Mouse (Mus musculus) ES-Bruce4 (cell line): ENCODE results near the gene Sfxn5. TPM values are rescaled to one million over a fixed set of nuclear protein-coding genes. Genes with fewer than 3 reads are reported as not detected.
A peak's percentile ranks its signal among the peaks of the same experiment; 100 is the strongest.

Experiments
- H3K27ac ChIP-seq: 2 replicates; pipeline ENCODE4 v1.5.1; 2012; ENCODE audit warnings: low read length, inconsistent platforms; ENCODE audit not compliant: insufficient read depth
- H3K27me3 ChIP-seq: 2 replicates; pipeline ENCODE4 v1.6.1; 2012; ENCODE audit warnings: mild to moderate bottlenecking, low read length, inconsistent platforms; ENCODE audit not compliant: control insufficient read depth, poor library complexity, insufficient read depth, severe bottlenecking
- H3K36me3 ChIP-seq: 2 replicates; pipeline ENCODE4 v1.6.1; 2012; ENCODE audit warnings: inconsistent platforms, mild to moderate bottlenecking, low read length, moderate library complexity; ENCODE audit not compliant: control insufficient read depth, poor library complexity, insufficient read depth, severe bottlenecking
- H3K4me1 ChIP-seq: one replicate; pipeline ENCODE4 v1.8.1; 2011; ENCODE audit warnings: low read length; ENCODE audit not compliant: control insufficient read depth, insufficient read depth
- H3K4me3 ChIP-seq: 2 replicates; pipeline ENCODE4 v1.5.1; 2011; ENCODE audit warnings: low read depth, mild to moderate bottlenecking, low read length
- H3K9ac ChIP-seq: 2 replicates; pipeline ENCODE4 v1.6.1; 2012; ENCODE audit warnings: low read depth, mild to moderate bottlenecking, inconsistent platforms; ENCODE audit not compliant: poor library complexity, severe bottlenecking
- H3K9me3 ChIP-seq: replicated peaks from 2 replicates; pipeline ENCODE4 v1.6.1; 2012; ENCODE audit warnings: mild to moderate bottlenecking, low read length, inconsistent platforms; ENCODE audit not compliant: control insufficient read depth, poor library complexity, insufficient read depth, severe bottlenecking
- CTCF ChIP-seq: IDR thresholded peaks from one replicate; pipeline ENCODE4 v1.8.1; 2011; ENCODE audit warnings: low read depth, low read length
- EP300 ChIP-seq: IDR thresholded peaks from 2 replicates; pipeline ENCODE4 v1.6.1; 2011; ENCODE audit warnings: low read depth, low read length; ENCODE audit not compliant: insufficient read depth
- POLR2A ChIP-seq: IDR thresholded peaks from one replicate; pipeline ENCODE4 v1.8.1; 2011; ENCODE audit warnings: low read length; ENCODE audit not compliant: insufficient read depth
- polyA plus RNA-seq: library from polyadenylated mRNA; stranded (reverse); fragments of >200 nt; gene quantifications from 2 replicates; pipeline ENCODE4 v1.2.4, GENCODE M21; 2011; ENCODE audit warnings: low read depth; ENCODE audit not compliant: missing spikeins, insufficient read depth, insufficient read length

Sfxn5 gene
- polyA plus RNA-seq, 1 experiment, result 6.0 TPM

DNA sequence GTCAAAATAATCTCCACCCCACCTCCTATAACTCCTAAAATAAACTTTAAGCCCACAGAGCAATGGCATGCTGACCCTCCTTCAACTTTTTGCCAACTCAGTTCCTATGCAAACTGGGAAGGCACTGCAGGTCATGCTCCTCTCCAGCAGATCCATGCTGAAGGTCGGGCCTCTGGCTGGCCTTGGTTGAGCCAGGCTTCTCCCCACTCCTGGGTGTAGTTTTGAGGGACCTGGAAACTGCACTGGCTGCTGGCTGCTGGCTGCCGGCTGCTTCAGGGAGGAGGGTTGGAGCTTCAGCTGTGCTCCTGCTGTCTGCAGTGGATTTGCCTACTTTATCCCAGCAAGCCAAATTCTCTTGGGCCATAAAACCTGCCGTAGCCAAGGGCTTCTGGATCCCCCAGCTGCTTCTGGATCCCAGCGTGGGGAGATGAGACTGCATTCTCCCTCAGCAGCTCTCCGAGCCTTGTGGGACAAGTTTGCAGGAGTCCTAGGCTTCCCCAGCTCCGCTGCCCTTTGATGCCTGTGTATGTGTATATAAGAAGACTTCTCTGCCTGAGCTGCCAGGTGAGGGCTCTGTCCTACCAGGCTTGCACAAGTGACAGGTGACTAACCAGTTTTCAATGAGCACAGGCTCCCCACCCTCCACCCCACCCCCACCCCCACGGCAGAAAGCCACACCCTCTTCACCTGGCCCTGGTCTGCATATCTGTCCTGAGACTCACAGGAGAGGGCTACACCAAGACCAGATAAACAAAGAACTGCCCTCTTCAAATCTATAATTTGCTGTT is 100.2 kb downstream of the Sfxn5 start:
- Histone ChIP-seq H3K27ac (no peak overlapping the region), H3K9ac (no peak overlapping the region), H3K4me1 (peaks cover 23% of the 10 kb centered on the region), H3K27me3 (no peaks in the 10 kb centered on the region), H3K36me3 (no peaks in the 10 kb centered on the region), H3K4me3 (no peak overlapping the region), H3K9me3 (no peaks in the 10 kb centered on the region)
- TF ChIP-seq EP300 (no peak), CTCF (no peak), POLR2A (no peak)

DNA sequence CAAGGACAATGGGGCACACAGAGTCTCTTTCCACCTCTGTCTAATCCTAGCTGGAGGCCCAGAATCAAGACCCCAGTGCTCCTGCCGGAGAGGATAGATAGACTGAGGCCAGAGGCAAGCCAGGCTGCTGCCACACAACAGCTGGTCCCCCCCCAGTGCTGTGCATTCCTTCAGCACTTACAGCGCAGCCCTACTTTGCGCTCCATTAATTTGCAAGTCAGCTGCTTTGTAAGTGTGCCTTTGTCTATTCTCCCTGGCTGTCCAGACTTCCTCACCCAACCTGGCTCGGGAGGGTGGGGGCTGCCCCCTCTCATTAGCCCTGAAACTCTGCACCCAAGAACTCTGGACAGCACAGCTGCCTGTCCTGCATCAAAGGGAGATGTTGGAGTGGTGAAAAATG is 101.2 kb downstream of the Sfxn5 start:
- Histone ChIP-seq H3K27me3 (no peaks in the 10 kb centered on the region), H3K36me3 (no peaks in the 10 kb centered on the region), H3K4me3 (no peak overlapping the region), H3K9ac (no peak overlapping the region), H3K27ac (0 out of 2 replicates have a peak overlapping the region, but pooled peaks have one; percentile 8), H3K9me3 (no peaks in the 10 kb centered on the region), H3K4me1 (peaks cover 22% of the 10 kb centered on the region)
- no peak for TF ChIP-seq POLR2A
- TF ChIP-seq CTCF, result no peak
- peak; percentile 87 for TF ChIP-seq EP300

DNA sequence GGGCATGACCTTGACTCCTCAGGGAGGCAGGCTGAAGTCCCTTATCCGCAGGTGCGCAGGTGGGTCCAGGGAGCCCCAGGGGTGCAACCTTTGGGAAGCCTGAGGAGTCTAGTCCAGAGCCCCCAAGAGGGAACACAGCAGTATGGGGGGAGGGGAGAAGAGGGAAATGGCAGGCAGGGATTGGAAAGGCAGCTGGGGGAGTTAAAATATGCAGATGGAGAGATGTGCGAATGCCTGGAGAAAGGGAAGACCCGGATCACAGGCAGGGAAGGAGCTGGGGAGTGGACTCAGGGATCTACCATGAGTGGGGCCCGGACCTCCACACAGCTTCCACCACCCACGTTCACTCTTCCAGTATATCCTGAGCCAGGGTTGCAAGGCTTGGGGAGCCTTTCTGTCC is 101.8 kb downstream of the Sfxn5 start:
- Histone ChIP-seq H3K9ac (no peak overlapping the region), H3K27ac (0 out of 2 replicates have a peak overlapping the region, but pooled peaks have one; percentile 8), H3K4me1 (peaks cover 24% of the 10 kb centered on the region), H3K36me3 (no peaks in the 10 kb centered on the region), H3K9me3 (no peaks in the 10 kb centered on the region), H3K4me3 (no peak overlapping the region), H3K27me3 (no peaks in the 10 kb centered on the region)
- TF ChIP-seq CTCF (no peak), POLR2A (no peak), EP300 (peak; percentile 63)

DNA sequence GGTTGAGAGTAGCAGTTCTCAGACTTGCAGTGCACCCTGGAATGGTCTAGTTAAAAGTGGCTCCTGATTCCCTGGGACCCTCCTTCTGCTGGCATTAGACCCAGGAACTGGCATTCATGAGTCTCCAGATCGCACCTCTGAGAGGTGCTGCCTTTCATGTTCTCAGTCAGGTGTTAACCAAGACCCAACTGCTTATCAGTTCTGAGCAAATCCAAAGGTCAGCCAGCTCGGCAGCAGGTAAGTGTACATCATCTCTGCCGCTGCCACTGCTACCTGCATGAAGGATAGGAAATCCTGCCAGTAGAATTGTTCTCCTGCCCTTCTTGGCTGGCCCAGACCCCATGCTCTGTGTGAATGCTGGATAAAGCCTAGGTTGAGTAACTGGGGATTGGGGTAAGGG is 102.5 kb downstream of the Sfxn5 start:
- no peak for TF ChIP-seq EP300
- TF ChIP-seq POLR2A, result no peak
- Histone ChIP-seq H3K27me3 (no peaks in the 10 kb centered on the region), H3K36me3 (no peaks in the 10 kb centered on the region), H3K9me3 (no peaks in the 10 kb centered on the region), H3K4me3 (no peak overlapping the region), H3K4me1 (peaks cover 23% of the 10 kb centered on the region), H3K9ac (no peak overlapping the region), H3K27ac (no peak overlapping the region)

GRCm38 (mm10) chr6:85227520-85227919 is 105.7 kb downstream of the Sfxn5 start:
- Histone ChIP-seq H3K4me1 (peaks cover 6% of the 10 kb centered on the region), H3K27me3 (no peaks in the 10 kb centered on the region), H3K36me3 (no peaks in the 10 kb centered on the region), H3K27ac (no peak overlapping the region), H3K9ac (no peak overlapping the region), H3K9me3 (no peaks in the 10 kb centered on the region), H3K4me3 (no peak overlapping the region)
- TF ChIP-seq CTCF, result no peak

- no peak overlapping the region for H3K4me3 ChIP-seq
- no peaks in the 10 kb centered on the region for H3K36me3 ChIP-seq
- no peak overlapping the region for H3K27ac ChIP-seq
- peaks cover 4% of the 10 kb centered on the region for H3K4me1 ChIP-seq
- H3K27me3 ChIP-seq, result no peaks in the 10 kb centered on the region
- TF ChIP-seq EP300 (no peak), CTCF (no peak), POLR2A (no peak)
- no peaks in the 10 kb centered on the region for H3K9me3 ChIP-seq
- H3K9ac ChIP-seq, result no peak overlapping the region
Measured at GRCm38 (mm10) chr6:85226570-85226969, 106.7 kb downstream of the Sfxn5 start.
